Mouse (Mus musculus): ENCODE data around the gene Calhm3. TPM values are rescaled to one million over a fixed set of nuclear protein-coding genes. Genes with fewer than 3 reads are reported as not detected.

Calhm3 gene
- not detected in 2 replicates for total RNA-seq (2021)
- long read RNA-seq: 0 reads

- DNase-seq: no peak
These were observed at the start of gene Calhm3 for GRCm38 (mm10) chr19:47157664-47158063. Calhm3 (minus strand) TSS chr19:47157764.

GRCm38 (mm10) chr19:47206126-47206525 is 48.6 kb upstream of the Calhm3 start:
- DNase-seq: no peak

GRCm38 (mm10) chr19:47204653-47205052 is 47.1 kb upstream of the Calhm3 start:
- no peak for DNase-seq

- no peak for DNase-seq
These were observed 45.5 kb upstream of the Calhm3 start for GRCm38 (mm10) chr19:47203042-47203441.

GRCm38 (mm10) chr19:47202429-47202828 is 44.9 kb upstream of the Calhm3 start:
- DNase-seq: no peak

GRCm38 (mm10) chr19:47201972-47202371 is 44.4 kb upstream of the Calhm3 start:
- no peak for DNase-seq

- DNase-seq: no peak
These were observed 41.2 kb upstream of the Calhm3 start for GRCm38 (mm10) chr19:47198671-47199350.

GRCm38 (mm10) chr19:47192158-47192557 is 34.6 kb upstream of the Calhm3 start:
- no peak for DNase-seq

- no peak for DNase-seq
These were observed 31.1 kb upstream of the Calhm3 start for GRCm38 (mm10) chr19:47188515-47189128.

GRCm38 (mm10) chr19:47186514-47187275 is 29.1 kb upstream of the Calhm3 start:
- DNase-seq: no peak

GRCm38 (mm10) chr19:47184736-47185135 is 27.2 kb upstream of the Calhm3 start:
- DNase-seq: no peak

- DNase-seq: no peak
These were observed 26.7 kb upstream of the Calhm3 start for GRCm38 (mm10) chr19:47184221-47184620.

GRCm38 (mm10) chr19:47180011-47180410 is 22.4 kb upstream of the Calhm3 start:
- no peak for DNase-seq

GRCm38 (mm10) chr19:47179272-47179809 is 21.8 kb upstream of the Calhm3 start:
- peak; percentile 45 for DNase-seq

GRCm38 (mm10) chr19:47178431-47179271 is 21.1 kb upstream of the Calhm3 start, which contains the start of gene Neurl1a:
Neurl1a (plus strand) TSS chr19:47178820.
- peak; percentile 67 for DNase-seq

GRCm38 (mm10) chr19:47178001-47178400 is 20.4 kb upstream of the Calhm3 start:
- DNase-seq: no peak

GRCm38 (mm10) chr19:47176916-47177505 is 19.4 kb upstream of the Calhm3 start:
- no peak for DNase-seq

- no peak for DNase-seq
These were observed 17.9 kb upstream of the Calhm3 start for GRCm38 (mm10) chr19:47175472-47175871.

- DNase-seq: no peak
These were observed 17.0 kb upstream of the Calhm3 start for GRCm38 (mm10) chr19:47174515-47174914.

- peak; percentile 87 for DNase-seq
These were observed 11.3 kb upstream of the Calhm3 start for GRCm38 (mm10) chr19:47168793-47169412.

- no peak for DNase-seq
These were observed 10.7 kb upstream of the Calhm3 start for GRCm38 (mm10) chr19:47168223-47168622.

All from adrenal gland, postnatal 25 days (tissue).